Mouse (Mus musculus) ovary, postnatal 10 days (tissue): Measurements from ENCODE around the gene Kmt2d.
"Not testable (repeated sequence)": the region's sequence is repeated elsewhere in the genome, so short reads cannot be mapped to it uniquely, and the experiment has no call there.

ENCODE experiments used
- DNase-seq: peaks from one replicate; pipeline ENCODE4 v3.0.0; 2022; ENCODE audit warnings: low spot score

Kmt2d gene

GRCm38 (mm10) chr15:98830736-98831683 lies 40.0 kb downstream of the Kmt2d start, which contains the start of gene Prkag1:
Prkag1 (minus strand) TSS chr15:98831521.
- DNase-seq, result peak; percentile 91

DNA sequence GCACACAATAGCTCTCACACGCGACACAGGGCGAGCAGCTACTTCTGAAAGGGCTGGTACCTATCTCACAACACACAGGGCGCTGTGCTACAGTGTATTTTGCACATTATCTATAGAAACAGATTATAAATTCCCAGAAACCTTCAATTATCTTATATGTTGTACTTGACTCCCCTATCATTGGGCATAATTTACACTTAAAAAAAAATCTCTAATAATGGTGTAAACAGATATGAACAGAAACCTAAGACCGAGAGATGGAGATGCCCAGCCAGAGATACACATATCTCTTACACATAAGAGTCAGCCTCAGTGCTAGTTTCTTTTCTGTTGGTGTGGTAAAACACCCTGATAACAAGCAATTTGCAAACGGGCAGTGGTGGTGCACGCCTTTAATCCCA lies 43.4 kb downstream of the Kmt2d start:
- DNase-seq, result no peak

DNA sequence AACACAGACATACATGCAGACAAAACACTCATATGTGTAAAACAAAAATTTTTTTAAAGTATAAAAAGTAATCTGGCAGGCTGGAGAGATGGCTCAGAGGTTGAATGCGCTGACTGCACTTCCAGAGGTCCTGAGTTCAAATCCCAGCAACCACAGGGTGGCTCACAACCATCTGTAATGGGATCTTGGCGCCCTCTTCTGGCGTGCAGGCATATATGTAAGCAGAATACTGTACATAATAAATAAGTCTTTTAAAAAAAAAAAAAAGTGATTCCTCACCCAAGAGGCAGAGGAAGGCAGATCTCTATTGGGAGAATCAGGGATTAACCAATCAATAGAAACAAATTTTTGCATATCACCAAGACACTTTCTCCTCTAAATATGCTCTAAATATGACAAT lies 47.6 kb downstream of the Kmt2d start:
- no peak for DNase-seq

DNA sequence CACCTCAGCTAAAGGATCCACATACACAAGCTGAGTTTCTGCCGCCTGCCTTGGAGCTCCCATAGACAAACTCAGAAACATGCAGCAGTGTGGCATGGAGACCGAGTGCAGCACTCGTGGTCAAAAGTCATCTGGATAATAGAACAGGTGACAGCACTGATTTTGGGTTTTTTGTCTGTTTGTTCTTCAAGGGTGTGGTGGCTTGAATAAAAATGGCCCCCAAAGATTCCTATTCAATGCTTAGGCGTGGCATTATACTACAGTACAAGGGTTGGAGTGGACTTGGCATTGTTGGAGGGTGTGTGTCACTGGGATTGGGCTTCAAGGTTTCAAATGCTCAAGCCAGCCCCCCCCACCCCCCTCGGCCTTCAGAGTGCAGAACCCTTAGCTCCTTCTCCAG lies 48.9 kb downstream of the Kmt2d start:
- no peak for DNase-seq

- no peak for DNase-seq
These were observed 49.6 kb downstream of the Kmt2d start for GRCm38 (mm10) chr15:98821403-98821802.

- no peak for DNase-seq
These were observed 50.1 kb downstream of the Kmt2d start for GRCm38 (mm10) chr15:98820937-98821336.

GRCm38 (mm10) chr15:98818171-98818570 lies 52.8 kb downstream of the Kmt2d start:
- DNase-seq, result no peak

DNA sequence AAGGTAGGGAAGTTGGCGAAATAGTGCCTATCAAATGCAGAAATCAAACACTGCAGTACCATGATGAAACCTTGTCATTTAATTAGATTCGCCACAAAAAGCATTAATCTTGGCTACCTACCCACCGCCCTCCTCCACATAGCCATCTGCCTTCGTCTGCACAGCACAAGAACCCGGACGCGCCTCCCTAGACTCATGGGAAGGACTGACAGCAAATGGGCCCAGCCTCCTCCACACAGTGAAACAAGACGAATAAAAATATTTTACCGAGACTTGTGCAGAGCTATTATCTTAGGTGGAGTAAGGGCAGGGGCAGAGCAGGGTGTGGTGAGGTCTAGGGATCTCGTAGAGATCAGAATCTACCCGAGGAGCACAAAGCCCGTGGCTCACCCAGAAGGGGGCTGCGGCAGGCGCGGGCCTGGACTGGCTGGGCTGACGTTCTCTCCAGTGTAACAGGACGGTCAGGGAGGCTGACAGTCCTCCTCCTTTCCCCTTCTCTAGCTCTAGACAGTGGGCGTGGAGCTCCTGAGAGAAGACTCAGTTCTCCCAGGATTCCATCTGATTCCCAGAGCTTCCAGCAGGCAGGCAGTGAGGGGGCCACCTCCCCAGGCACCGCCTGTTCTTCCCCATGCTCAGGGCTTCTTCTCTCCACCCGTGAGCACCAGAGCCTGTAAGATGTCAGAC lies 58.1 kb downstream of the Kmt2d start:
- DNase-seq, result no peak

DNA sequence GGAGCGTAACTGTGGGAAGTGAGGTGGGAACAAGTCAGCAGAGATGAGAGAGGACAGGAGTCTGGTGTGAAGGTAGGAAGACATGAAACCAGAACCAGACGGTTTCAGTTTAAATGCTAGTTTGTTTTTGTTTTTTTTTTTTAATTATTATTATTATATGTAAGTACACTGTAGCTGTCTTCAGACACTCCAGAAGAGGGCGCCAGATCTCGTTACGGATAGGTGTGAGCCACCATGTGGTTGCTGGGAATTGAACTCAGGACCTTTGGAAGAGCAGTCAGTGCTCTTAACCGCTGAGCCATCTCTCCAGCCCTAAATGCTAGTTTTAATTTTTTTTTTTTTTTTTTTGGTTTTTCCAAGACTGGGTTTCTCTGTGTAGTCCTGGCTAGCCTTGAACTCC lies 60.8 kb downstream of the Kmt2d start:
- not testable (repeated sequence) for DNase-seq

- no peak for DNase-seq
These were observed 61.6 kb downstream of the Kmt2d start, which contains the start of gene Ddn for GRCm38 (mm10) chr15:98809390-98809789. Ddn (minus strand) TSS chr15:98809490.

DNA sequence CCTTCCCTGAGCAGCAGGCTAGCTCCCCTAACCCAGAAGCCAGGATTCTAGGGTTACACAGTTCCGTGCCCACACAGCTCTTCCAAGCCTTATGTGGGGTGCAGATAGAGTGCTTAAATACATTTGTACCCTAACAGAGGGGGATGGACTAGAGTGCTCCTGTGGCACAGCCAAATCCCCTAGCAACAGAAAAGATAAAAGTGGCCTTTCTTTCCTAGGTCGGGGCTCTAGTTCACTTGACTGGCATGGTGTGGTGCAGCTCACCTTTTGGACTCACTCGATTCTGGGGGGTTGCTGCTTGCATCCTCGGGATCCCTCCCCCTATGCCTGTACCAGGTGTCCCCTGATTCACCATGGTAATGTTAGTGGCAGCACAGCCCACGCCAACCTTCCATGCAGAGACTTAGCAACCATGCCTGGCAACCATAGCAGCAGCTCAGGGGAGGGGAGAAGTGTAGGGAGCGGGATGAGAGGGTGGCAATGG lies 62.3 kb downstream of the Kmt2d start:
- no peak for DNase-seq

GRCm38 (mm10) chr15:98807895-98808650 lies 62.9 kb downstream of the Kmt2d start:
- no peak for DNase-seq

- DNase-seq, result no peak
These were observed 63.9 kb downstream of the Kmt2d start for GRCm38 (mm10) chr15:98806809-98807770.

DNA sequence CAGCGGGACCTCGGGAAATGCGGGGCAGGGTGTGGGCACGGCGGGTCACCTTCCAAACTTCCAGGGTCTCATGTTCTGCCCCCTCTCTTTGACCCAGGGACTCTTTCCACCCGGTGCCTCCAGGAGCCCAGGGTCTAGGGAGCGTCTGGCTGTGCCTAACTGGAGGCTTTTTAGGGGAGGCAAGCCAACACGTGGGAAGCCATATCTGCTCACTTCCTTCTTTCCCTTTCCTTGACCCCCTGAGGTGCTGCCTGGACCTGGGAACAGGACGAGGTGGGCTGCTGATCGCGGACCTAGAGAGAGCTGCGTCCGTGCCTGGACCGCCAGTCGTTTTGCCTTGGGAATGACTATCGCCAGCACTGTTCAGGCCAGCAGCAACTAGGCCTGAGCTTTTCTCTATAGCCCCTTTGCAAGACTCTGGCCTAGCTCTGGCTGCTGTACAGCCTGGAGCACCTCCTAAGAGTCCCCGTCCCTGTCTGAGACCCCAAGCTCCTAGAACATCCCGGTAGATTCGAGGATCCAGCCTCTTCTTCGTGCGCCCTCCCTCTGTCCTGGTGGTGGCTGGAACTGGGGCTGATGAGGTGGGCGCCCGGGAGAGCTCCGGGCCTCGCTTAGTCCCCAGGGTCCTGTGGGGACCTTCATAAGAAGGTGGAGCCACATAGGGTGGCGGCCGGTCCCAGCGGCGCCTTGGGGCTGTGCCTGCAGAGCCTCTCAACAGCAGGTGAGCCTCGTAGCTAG lies 64.8 kb downstream of the Kmt2d start:
- DNase-seq, result no peak

DNA sequence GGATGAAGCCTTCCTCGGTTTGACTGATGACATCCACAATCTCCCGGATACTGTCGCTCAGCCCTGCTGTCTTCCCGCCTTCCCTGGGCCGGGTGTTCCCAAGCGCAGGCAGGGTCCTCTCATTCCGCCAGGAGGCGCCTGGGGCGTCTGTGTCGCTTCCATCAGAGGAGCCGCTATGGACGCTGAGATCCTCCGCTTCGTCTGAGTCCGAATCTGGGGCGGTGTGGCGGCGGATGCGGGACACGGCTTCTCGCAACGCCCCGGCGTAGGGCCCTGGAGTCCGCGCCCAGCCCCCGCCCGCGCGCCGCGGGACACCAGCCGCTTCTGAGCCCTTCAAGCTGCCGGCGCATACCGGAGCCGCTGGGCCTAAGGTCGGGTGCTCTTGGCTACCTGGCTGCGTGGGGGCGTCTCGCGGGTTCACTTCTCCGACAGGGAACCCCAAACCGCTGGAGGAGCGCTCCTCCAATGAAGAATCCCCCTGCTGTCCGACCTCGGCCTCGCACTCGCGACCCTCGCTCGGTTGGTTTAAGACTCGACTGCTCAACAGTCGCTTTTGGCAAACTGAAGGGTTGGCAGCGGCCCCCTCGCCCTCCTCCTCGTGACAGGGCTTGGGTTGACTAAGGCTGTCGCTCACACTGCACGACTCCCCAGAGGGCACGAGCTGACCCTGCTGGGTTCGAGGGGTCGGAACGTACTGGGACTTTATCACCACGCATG lies 65.5 kb downstream of the Kmt2d start:
- peak; percentile 54 for DNase-seq

DNA sequence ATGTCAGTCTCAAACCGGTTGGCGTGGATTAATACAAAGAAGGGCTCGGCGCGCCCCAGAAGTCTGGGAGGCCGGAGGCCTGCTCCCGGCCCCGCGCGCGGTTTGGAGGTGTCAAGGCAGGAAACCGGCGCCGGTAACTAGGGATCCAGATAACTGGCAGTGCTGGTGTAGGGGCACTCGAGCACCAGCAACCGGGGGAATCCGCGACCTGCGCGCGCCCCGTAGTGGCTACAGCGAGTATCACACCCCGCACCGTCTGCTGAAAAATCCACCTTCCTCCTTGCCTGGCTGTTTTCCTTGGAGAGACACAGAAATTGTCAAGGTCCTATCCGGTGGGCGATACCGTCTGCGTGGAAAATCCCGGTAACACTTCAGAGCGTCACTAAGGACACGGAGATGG lies 67.0 kb downstream of the Kmt2d start:
- DNase-seq, result peak; percentile 65

GRCm38 (mm10) chr15:98802926-98803325 lies 68.1 kb downstream of the Kmt2d start:
- no peak for DNase-seq

DNA sequence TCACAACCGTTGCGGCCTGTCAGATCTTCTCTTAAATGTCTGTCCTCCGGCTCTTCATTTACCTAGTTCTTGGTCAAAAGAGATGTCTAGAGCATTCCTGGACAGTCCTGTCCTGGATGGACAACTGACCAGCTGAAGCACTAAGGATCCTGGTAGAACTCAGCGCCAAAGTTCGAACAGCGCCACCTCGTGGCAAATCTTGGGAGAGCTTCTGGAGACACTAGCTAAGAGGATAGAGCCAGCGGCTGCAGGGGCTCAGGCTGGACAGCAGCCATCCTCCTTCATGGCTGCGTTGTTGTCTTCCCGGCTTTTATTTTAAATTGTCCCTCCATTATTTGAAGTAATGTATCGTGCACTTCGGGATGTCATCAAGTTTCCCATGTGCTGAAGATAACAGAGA lies 71.6 kb downstream of the Kmt2d start:
- DNase-seq, result peak; percentile 72

GRCm38 (mm10) chr15:98798903-98799302 lies 72.1 kb downstream of the Kmt2d start:
- DNase-seq, result no peak
